Mouse (Mus musculus) layer of hippocampus, adult 9-11 months (tissue): ENCODE data around the gene Ms4a4d.
A peak's percentile ranks its signal among the peaks of the same experiment; 100 is the strongest.
"Not testable (repeated sequence)": the region's sequence is repeated elsewhere in the genome, so short reads cannot be mapped to it uniquely, and the experiment has no call there.

Source experiments
- DNase-seq: peaks from one replicate; pipeline ENCODE4 v3.0.0; 2022

Ms4a4d gene

DNA sequence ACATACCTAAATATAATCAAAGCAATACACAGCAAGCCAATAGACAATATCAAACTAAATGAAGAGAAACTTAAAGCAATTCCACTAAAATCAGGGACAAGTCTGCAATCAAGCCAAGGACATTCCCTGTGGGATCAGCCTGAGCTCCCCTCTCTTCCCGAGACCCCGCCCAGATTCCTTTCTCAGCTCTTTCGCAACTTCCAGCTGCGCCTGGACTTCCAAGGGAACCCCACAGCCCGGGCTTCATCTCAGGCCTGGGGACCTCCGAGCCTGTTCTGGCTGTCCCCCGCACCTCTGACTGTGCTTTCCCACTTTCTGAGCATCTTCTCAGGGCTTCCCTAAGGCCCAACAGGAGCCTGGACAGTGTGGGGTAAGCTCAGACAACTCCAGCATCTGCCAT, at the start of gene Ms4a4d:
Gene Ms4a4d (plus strand): TSS at position 209 of the 400 bp plus-strand sequence.
- no peak for DNase-seq

- DNase-seq, result no peak
These were observed 45.0 kb upstream of the Ms4a4d start for GRCm38 (mm10) chr19:11491406-11492189.

- DNase-seq, result no peak
These were observed 43.9 kb upstream of the Ms4a4d start for GRCm38 (mm10) chr19:11492671-11493070.

GRCm38 (mm10) chr19:11494519-11494918, 42.1 kb upstream of the Ms4a4d start:
- no peak for DNase-seq

DNA sequence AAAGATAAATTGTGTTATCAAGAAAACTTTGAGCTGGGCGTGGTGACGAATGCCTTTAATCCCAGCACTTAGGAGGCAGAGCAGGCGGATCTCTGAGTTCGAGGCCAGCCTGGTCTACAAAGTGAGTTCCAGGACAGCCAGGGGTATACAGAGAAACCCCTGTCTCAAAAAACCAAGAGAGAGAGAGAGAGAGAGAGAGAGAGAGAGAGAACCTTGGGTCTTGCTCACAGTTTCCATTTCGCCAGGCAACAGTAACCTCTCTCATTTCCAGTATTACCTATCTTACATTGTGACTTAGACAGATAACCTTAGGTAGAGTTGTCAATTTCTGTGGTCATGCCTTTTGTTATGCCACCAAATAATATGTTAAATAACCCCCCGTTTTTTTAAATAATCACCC, 40.2 kb upstream of the Ms4a4d start:
- no peak for DNase-seq

GRCm38 (mm10) chr19:11497300-11497699, 39.3 kb upstream of the Ms4a4d start:
- DNase-seq, result not testable (repeated sequence)

GRCm38 (mm10) chr19:11500796-11501195, 35.8 kb upstream of the Ms4a4d start:
- no peak for DNase-seq

GRCm38 (mm10) chr19:11501326-11501725, 35.3 kb upstream of the Ms4a4d start:
- DNase-seq, result no peak

- no peak for DNase-seq
These were observed 31.7 kb upstream of the Ms4a4d start for GRCm38 (mm10) chr19:11504857-11505256.

DNA sequence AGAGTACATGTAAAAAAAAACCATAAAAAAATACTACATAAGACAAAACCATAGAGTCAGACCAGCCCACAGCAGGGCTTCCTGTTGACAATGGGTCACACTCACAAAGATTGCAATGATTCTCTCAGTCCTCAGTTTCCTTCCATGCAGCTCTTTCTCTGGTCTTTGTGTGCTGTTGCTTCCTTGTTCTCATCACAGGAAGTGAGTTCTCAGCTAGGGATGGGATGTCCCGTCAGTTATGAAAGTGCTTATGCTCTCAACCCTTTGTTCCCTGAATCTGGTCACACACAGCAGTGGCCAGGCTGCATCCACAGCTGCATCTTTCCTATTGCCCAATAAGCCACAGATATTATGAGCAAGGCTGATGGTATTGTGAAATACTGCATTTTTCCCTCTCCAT, 23.1 kb upstream of the Ms4a4d start:
- DNase-seq, result no peak

DNA sequence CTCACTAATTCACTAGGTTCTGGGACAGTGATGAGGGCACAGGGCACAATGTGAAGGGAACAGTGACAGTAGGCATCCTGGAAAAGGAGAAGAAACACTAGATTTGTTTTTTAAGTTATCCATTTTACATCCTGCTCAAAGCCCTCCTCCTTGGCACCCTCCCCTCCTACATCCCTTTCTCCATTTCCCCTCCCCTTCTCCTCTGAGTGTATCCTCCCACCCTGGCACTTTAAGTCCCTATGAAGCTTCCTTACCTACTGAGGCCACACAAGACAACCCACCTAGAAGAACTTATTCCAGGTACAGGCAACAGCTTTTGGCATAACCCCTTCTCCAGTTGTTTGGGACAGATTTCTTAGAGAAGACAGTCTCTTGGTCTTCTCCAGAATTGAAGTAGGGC, 20.4 kb upstream of the Ms4a4d start, which contains the start of gene Ms4a6b:
Gene Ms4a6b (plus strand): TSS at position 267 of the 400 bp plus-strand sequence.
- no peak for DNase-seq

DNA sequence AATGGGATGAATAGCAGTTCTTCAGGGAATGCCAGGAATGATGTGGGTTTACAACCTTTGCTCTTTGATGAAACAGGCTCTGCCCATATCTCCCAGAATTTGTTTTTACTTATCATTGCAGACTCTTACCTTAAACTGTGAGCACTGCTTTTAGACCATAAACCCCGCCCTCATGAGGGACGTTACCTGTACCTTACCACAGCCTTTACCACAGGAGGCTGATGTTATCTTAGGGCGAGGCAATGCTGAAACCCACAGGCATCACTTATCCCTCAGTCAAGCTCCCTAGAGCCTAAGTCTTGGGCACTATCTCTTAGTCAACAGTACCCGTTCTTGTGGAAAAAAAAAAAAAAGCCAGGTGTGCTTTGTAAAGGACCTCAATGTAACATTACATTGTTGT, 19.8 kb upstream of the Ms4a4d start:
- DNase-seq, result no peak

DNA sequence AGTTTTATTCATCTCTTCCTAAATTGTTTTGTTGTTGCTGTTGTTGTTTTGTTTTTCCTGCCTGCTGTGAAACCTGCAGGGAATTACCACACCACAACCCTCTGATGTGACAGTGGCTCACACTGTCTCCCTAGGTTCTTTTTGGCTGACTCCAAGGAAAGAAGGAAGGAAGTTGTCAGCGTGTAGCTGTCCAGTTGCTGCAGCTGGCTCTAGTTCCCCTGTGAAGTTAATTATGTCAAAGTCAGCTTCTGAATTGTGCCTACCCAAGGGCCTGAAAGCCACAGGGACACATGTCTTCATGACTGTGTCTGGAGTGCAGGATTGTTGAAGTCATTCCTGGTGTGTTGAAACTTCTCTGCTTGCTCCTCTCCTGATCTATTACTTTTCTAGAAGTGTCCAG, 19.2 kb upstream of the Ms4a4d start:
- peak; percentile 20 for DNase-seq

GRCm38 (mm10) chr19:11518356-11518755, 18.2 kb upstream of the Ms4a4d start:
- DNase-seq, result not testable (repeated sequence)

DNA sequence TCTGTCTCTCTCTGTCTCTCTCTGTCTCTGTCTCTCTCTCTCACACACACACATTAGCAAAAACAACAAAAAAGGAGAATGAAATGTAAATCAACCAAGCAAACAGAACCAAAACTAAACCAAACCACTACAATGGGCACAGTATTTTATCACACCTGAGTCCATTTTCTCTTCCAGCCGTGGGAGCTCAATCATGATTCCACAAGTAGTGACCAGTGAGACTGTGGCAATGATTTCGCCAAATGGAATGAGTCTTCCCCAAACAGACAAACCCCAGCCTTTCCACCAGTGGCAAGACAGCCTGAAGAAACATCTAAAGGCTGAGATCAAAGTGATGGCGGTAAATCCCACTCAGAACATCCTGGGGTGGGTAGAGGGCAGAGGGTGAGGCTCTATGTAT, 16.5 kb upstream of the Ms4a4d start:
- no peak for DNase-seq

DNA sequence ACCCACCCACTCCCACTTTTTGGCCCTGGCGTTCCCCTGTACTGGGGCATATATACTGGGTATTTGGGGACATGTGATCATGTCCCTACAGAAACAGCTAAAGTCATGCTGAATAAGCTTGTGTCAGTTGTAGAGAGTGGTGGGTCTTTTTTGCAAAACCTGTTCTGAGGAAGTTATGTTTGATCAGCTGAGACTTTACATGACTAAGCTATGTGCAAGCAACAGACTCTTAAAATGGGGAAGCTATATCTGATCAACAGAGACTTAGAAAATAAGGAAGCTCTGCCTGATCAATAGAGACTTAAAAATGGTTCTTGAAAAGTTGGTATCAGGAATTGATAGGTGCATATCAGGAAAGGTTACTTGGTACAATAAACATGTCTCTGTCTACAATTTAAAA, 3.2 kb upstream of the Ms4a4d start:
- DNase-seq, result no peak

GRCm38 (mm10) chr19:11533888-11534445, 2.6 kb upstream of the Ms4a4d start:
- DNase-seq, result peak; percentile 21

GRCm38 (mm10) chr19:11537336-11537735, 735 bp downstream of the Ms4a4d start:
- DNase-seq, result no peak

DNA sequence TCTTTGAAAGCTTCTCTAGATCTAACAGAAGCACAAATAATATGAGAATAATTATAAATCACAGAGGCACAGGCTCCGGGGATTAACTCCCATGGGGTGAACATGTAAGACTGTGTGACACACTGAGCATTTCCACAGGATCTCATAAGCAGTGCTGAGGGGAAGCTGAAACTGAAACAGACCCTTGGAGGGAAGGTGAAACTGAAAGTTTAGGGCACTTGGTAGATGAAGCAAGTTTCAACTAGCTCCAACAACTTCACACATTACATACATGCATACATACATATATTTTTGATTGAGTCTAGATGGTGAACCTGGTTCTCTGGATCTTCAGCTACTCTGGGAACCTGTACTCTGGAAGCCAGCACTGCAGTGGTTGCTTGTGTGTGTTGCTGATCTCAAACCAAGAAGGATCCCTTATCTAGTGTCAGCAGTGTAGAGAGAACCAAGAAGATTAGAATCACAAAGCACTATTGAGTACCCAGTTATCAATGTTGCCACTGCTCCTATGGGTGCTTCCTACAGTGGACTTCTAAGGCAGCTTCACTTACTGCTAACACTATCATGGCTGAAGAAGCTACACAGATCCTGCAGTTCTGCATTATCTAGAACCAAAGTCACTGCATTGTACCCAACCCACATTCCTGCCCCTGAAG, 3.7 kb downstream of the Ms4a4d start:
- DNase-seq, result not testable (repeated sequence)

DNA sequence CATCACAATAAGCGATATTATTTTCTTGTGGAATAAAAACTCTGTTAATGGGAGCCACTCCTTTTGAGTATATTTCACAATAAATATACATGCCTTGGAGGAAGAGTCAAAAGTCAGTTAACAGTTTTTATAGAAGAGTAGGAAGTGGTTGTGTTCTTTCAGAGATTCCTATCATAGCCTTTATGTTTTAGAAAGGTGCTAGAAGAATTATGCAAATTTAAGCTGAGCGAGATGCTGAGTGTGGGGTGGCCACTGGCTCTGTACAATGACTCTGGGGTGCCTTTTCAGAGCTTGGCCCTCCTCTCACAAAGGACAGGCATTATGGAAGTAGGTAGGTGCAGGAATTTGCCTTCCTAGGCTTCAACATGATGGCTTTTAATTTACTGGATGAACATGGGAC, 7.8 kb downstream of the Ms4a4d start:
- DNase-seq, result not testable (repeated sequence)

- no peak for DNase-seq
These were observed 11.3 kb downstream of the Ms4a4d start for GRCm38 (mm10) chr19:11547911-11548310.

- no peak for DNase-seq
These were observed 18.1 kb downstream of the Ms4a4d start for GRCm38 (mm10) chr19:11554726-11555125.

DNA sequence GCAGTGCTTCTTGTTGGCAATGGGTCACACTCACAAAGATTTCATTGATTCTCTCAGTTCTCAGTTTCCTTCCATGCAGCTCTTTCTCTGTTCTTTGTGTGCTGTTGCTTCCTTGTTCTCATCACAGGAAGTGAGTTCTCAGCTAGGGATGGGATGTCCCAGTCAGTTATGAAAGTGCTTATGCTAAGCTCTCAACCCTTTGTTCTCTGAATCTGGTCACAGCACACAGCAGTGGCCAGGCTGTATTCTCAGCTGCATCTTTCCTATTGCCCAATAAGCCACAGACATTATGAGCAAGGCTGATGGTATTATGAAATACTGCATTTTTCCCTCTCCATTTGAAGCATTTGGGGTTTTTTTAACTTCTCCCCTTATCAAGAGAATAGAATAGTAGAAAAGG, 23.0 kb downstream of the Ms4a4d start:
- DNase-seq, result not testable (repeated sequence)

DNA sequence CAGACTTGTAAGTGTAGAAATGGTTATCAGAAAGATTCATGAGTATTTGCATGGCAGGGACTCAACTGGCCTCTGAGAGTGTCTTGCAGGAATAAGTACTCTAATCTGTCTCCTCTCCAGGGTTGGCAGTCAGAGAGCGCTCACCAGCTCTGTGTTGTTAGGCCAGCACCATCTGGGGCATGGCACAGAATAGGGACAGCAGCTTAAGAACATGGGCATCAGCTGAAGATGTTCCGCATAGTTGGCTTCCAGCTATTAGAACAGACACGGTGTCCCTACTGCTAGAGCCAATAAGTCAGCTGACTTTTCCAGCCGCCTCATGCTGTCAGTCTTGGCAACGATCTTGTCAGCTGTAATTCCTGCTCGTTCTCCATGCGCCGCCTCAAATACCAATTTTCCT, 38.4 kb downstream of the Ms4a4d start:
- peak; percentile 3 for DNase-seq
